Mouse (Mus musculus): ENCODE results near the gene Grap2. TPM values are rescaled to one million over a fixed set of nuclear protein-coding genes. Genes with fewer than 3 reads are reported as not detected.

Grap2 gene
- 1 to 10 TPM; 1.0 to 3.4 TPM for total RNA-seq (2021)
- long read RNA-seq, experiment 1: 0 reads
- long read RNA-seq, experiment 2, partial matches to known transcripts: 0 of 1 reads
- long read RNA-seq, experiment 2, other reads (novel, unspliced or antisense): 1 of 1 reads

GRCm38 (mm10) chr15:80572291-80572690 lies at the start of gene Grap2:
Gene Grap2, plus strand, starts transcription at chr15:80572594.
- peak in 1 of 2 experiments; percentile 36 for DNase-seq

GRCm38 (mm10) chr15:80529955-80530869 lies 42.2 kb upstream of the Grap2 start:
- no peak for DNase-seq

- no peak for DNase-seq
Observed at GRCm38 (mm10) chr15:80531026-80531425, 41.4 kb upstream of the Grap2 start.

GRCm38 (mm10) chr15:80532281-80533072 lies 39.9 kb upstream of the Grap2 start:
- no peak for DNase-seq

GRCm38 (mm10) chr15:80533274-80533673 lies 39.1 kb upstream of the Grap2 start:
- no peak for DNase-seq

- no peak for DNase-seq
Observed at GRCm38 (mm10) chr15:80536051-80536450, 36.3 kb upstream of the Grap2 start.

- DNase-seq: no peak
Observed at GRCm38 (mm10) chr15:80538075-80538474, 34.3 kb upstream of the Grap2 start.

- no peak for DNase-seq
Observed at GRCm38 (mm10) chr15:80538671-80539340, 33.6 kb upstream of the Grap2 start.

GRCm38 (mm10) chr15:80544115-80544514 lies 28.3 kb upstream of the Grap2 start:
- DNase-seq: no peak

GRCm38 (mm10) chr15:80545430-80545829 lies 27.0 kb upstream of the Grap2 start:
- no peak for DNase-seq

- DNase-seq: no peak
Observed at GRCm38 (mm10) chr15:80554860-80555822, 17.3 kb upstream of the Grap2 start.

GRCm38 (mm10) chr15:80556021-80556420 lies 16.4 kb upstream of the Grap2 start:
- DNase-seq: no peak

GRCm38 (mm10) chr15:80557745-80558144 lies 14.6 kb upstream of the Grap2 start:
- no peak for DNase-seq

GRCm38 (mm10) chr15:80559534-80559933 lies 12.9 kb upstream of the Grap2 start:
- DNase-seq: no peak

GRCm38 (mm10) chr15:80559978-80560377 lies 12.4 kb upstream of the Grap2 start:
- no peak for DNase-seq

- DNase-seq: no peak
Observed at GRCm38 (mm10) chr15:80560646-80561580, 11.5 kb upstream of the Grap2 start.

- DNase-seq: no peak
Observed at GRCm38 (mm10) chr15:80562446-80562845, 9.9 kb upstream of the Grap2 start.

GRCm38 (mm10) chr15:80563634-80564208 lies 8.7 kb upstream of the Grap2 start:
- no peak for DNase-seq

- DNase-seq: no peak
Observed at GRCm38 (mm10) chr15:80565106-80565665, 7.2 kb upstream of the Grap2 start, which contains the start of gene Enthd1. Gene Enthd1, minus strand, starts transcription at chr15:80565156.

Measured in heart, adult 18-20 months (tissue).